ENCODE assay signal across 23 mouse cellular contexts in genomic region chr17:40208540-40208939, GRCm38 (mm10). TPM values are rescaled to one million over a fixed set of nuclear protein-coding genes. Genes with fewer than 3 reads are reported as not detected.
"Had no signal": no experiment of that assay in that cellular context is flagged by ENCODE, and none has a peak within 500 bp of the region (broad histone marks: within the 10 kb centered on the region; RNA-seq: fewer than 3 reads in every experiment).

Pgk2 (minus strand) TSS chr17:40208640.

- DNase-seq: lung, adult 18-20 months; lung, embryonic 14.5 days; lung, postnatal 10 days; lung, postnatal 4 days; midbrain, embryonic 14.5 days; right cerebral cortex, postnatal 14 days; thymus, adult 2 months; thymus, postnatal 25 days; thymus, postnatal 4 days had no signal

- ATAC-seq: midbrain, embryonic 16.5 days had no signal

RNA-seq across cellular contexts. Expression of gene Pgk2, which starts in this region (rescaled TPM):
- polyA plus RNA-seq: liver, embryonic 14.5 days; liver, embryonic 16.5 days; lung, embryonic 14.5 days; lung, embryonic 16.5 days; midbrain, embryonic 10.5 days; midbrain, embryonic 12.5 days; midbrain, embryonic 14.5 days; midbrain, embryonic 16.5 days; myocyte; neural tube, embryonic 11.5 days; neural tube, embryonic 13.5 days; neural tube, embryonic 15.5 days; spleen, adult 2 months; stomach, embryonic 14.5 days; stomach, embryonic 16.5 days; thymus, adult 2 months; urinary bladder, adult 2 months had no signal
